Mouse (Mus musculus): ENCODE results near the gene Meis2. TPM values are rescaled to one million over a fixed set of nuclear protein-coding genes. Genes with fewer than 3 reads are reported as not detected.
A peak's percentile ranks its signal among the peaks of the same experiment; 100 is the strongest.

Meis2 gene
- polyA plus RNA-seq, 1 experiment from 2014 or later = 52.8 TPM

- H3K27ac ChIP-seq = peak overlapping the region; percentile 97
- peak overlapping the region; percentile 96 for H3K9ac ChIP-seq (ENCODE audit: low read depth, low read length)
- no peaks in the 10 kb centered on the region for H3K9me3 ChIP-seq (replicated peaks; ENCODE audit: low read length)
- peak overlapping the region; percentile 82 for H3K4me3 ChIP-seq (replicated peaks; ENCODE audit: low read depth, low read length)
- ATAC-seq (replicated peaks; ENCODE audit: low FRiP score, low read depth) (no peak), DNase-seq (ENCODE audit: low spot score) (peak; percentile 85)
- H3K27me3 ChIP-seq (ENCODE audit: insufficient read depth, low read length) = no peaks in the 10 kb centered on the region
- H3K36me3 ChIP-seq (ENCODE audit: insufficient read depth, low read length) = no peaks in the 10 kb centered on the region
- H3K4me1 ChIP-seq (replicated peaks; ENCODE audit: insufficient read depth, low read length) = no peaks in the 10 kb centered on the region
- H3K4me2 ChIP-seq (ENCODE audit: low read length) = peak overlapping the region; percentile 79
- 5% methylated on average over 8 of the region's 8 CpGs for WGBS
- TF ChIP-seq CTCF (IDR thresholded peaks at IDR 0.05; ENCODE audit: low read depth) = no peak
These were observed 4.0 kb upstream of the Meis2 start for GRCm38 (mm10) chr2:116069451-116070225.

DNA sequence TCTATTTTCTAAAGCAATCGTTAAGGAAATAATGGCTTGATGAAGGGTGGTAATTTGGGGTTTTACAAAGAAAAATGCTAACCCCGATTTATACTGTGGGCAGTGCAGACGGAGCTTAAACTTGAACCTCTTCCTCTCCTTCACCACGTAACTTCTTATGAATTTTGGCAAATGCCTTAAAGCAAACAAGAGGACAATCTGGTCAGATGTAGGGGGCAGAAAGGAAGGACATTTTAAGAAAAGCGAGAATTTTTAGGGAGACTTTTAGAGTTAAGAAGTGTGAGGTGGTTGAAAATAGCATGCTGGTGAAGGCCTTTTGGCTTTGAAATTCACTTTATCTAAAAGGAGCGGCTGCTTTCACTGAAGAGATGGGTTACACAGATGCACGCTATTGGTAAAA lies 3.3 kb upstream of the Meis2 start:
- TF ChIP-seq CTCF (IDR thresholded peaks at IDR 0.05; ENCODE audit: low read depth) = no peak
- H3K36me3 ChIP-seq (ENCODE audit: insufficient read depth, low read length) = no peaks in the 10 kb centered on the region
- 11% methylated on average over 7 of the region's 7 CpGs for WGBS
- no peaks in the 10 kb centered on the region for H3K9me3 ChIP-seq (replicated peaks; ENCODE audit: low read length)
- peak; percentile 50 for DNase-seq (ENCODE audit: low spot score)
- peak overlapping the region; percentile 82 for H3K4me3 ChIP-seq (replicated peaks; ENCODE audit: low read depth, low read length)
- H3K9ac ChIP-seq (ENCODE audit: low read depth, low read length) = peak overlapping the region; percentile 96
- H3K27me3 ChIP-seq (ENCODE audit: insufficient read depth, low read length) = no peaks in the 10 kb centered on the region
- peak overlapping the region; percentile 97 for H3K27ac ChIP-seq
- H3K4me1 ChIP-seq (replicated peaks; ENCODE audit: insufficient read depth, low read length) = no peaks in the 10 kb centered on the region
- ATAC-seq (replicated peaks; ENCODE audit: low FRiP score, low read depth) = no peak
- H3K4me2 ChIP-seq (ENCODE audit: low read length) = peak overlapping the region; percentile 79

DNA sequence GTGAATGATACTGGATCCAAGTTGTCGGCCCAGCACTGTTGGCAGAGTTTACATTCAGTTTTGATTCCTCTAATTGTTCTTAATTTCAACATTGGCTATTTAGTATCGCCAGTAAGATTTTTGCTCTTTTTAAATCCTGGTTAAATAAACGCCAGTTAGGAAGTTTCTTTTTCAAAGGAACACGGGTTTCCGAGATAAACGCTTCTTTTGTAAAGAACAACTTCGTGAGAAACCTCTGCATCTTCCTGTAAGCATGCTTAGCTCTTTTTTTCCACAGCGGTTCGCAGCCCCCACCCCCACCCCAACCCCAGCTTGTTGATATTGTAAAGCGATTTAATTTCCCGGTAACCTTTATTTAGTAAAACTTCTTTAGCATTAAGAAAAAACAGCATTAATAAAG lies 2.8 kb upstream of the Meis2 start:
- no peak for ATAC-seq (replicated peaks; ENCODE audit: low FRiP score, low read depth)
- H3K36me3 ChIP-seq (ENCODE audit: insufficient read depth, low read length) = no peaks in the 10 kb centered on the region
- H3K27ac ChIP-seq = peak overlapping the region; percentile 97
- peak overlapping the region; percentile 79 for H3K4me2 ChIP-seq (ENCODE audit: low read length)
- H3K27me3 ChIP-seq (ENCODE audit: insufficient read depth, low read length) = no peaks in the 10 kb centered on the region
- TF ChIP-seq CTCF (IDR thresholded peaks at IDR 0.05; ENCODE audit: low read depth) = no peak
- H3K9me3 ChIP-seq (replicated peaks; ENCODE audit: low read length) = no peaks in the 10 kb centered on the region
- peak overlapping the region; percentile 96 for H3K9ac ChIP-seq (ENCODE audit: low read depth, low read length)
- no peaks in the 10 kb centered on the region for H3K4me1 ChIP-seq (replicated peaks; ENCODE audit: insufficient read depth, low read length)
- 6% methylated on average over 11 of the region's 11 CpGs for WGBS
- peak; percentile 47 for DNase-seq (ENCODE audit: low spot score)
- peak overlapping the region; percentile 82 for H3K4me3 ChIP-seq (replicated peaks; ENCODE audit: low read depth, low read length)

GRCm38 (mm10) chr2:116067711-116068110 lies 2.1 kb upstream of the Meis2 start:
- H3K4me1 ChIP-seq (replicated peaks; ENCODE audit: insufficient read depth, low read length) = no peaks in the 10 kb centered on the region
- H3K4me2 ChIP-seq (ENCODE audit: low read length) = peak overlapping the region; percentile 79
- DNase-seq (ENCODE audit: low spot score) = peak; percentile 65
- H3K27ac ChIP-seq = peak overlapping the region; percentile 97
- H3K9me3 ChIP-seq (replicated peaks; ENCODE audit: low read length) = no peaks in the 10 kb centered on the region
- H3K9ac ChIP-seq (ENCODE audit: low read depth, low read length) = peak overlapping the region; percentile 96
- no peak for TF ChIP-seq CTCF (IDR thresholded peaks at IDR 0.05; ENCODE audit: low read depth)
- ATAC-seq (replicated peaks; ENCODE audit: low FRiP score, low read depth) = no peak
- H3K4me3 ChIP-seq (replicated peaks; ENCODE audit: low read depth, low read length) = peak overlapping the region; percentile 82
- WGBS = 1% methylated on average over 15 of the region's 15 CpGs
- H3K27me3 ChIP-seq (ENCODE audit: insufficient read depth, low read length) = no peaks in the 10 kb centered on the region
- H3K36me3 ChIP-seq (ENCODE audit: insufficient read depth, low read length) = no peaks in the 10 kb centered on the region

- WGBS = under 1% methylated on average over 27 of the region's 27 CpGs
These were observed 1.4 kb upstream of the Meis2 start for GRCm38 (mm10) chr2:116067065-116067497.

GRCm38 (mm10) chr2:116066057-116066941 lies 660 bp upstream of the Meis2 start:
- no peak for TF ChIP-seq CTCF (IDR thresholded peaks at IDR 0.05; ENCODE audit: low read depth)
- WGBS = under 1% methylated on average over 36 of the region's 36 CpGs
- peak overlapping the region; percentile 79 for H3K4me2 ChIP-seq (ENCODE audit: low read length)
- no peaks in the 10 kb centered on the region for H3K36me3 ChIP-seq (ENCODE audit: insufficient read depth, low read length)
- H3K9ac ChIP-seq (ENCODE audit: low read depth, low read length) = peak overlapping the region; percentile 96
- H3K27ac ChIP-seq = peak overlapping the region; percentile 97
- no peaks in the 10 kb centered on the region for H3K9me3 ChIP-seq (replicated peaks; ENCODE audit: low read length)
- H3K27me3 ChIP-seq (ENCODE audit: insufficient read depth, low read length) = no peaks in the 10 kb centered on the region
- ATAC-seq (replicated peaks; ENCODE audit: low FRiP score, low read depth) = 0 out of 2 replicates have a peak, but pooled peaks have one; percentile 2
- H3K4me1 ChIP-seq (replicated peaks; ENCODE audit: insufficient read depth, low read length) = no peaks in the 10 kb centered on the region
- DNase-seq (ENCODE audit: low spot score) = no peak
- H3K4me3 ChIP-seq (replicated peaks; ENCODE audit: low read depth, low read length) = peak overlapping the region; percentile 82

More at GRCm38 (mm10) chr2:116067065-116067497, 1.4 kb upstream of the Meis2 start:
- Histone ChIP-seq H3K36me3 (ENCODE audit: insufficient read depth, low read length) (no peaks in the 10 kb centered on the region), H3K9me3 (replicated peaks; ENCODE audit: low read length) (no peaks in the 10 kb centered on the region), H3K4me3 (replicated peaks; ENCODE audit: low read depth, low read length) (peak overlapping the region; percentile 82), H3K27me3 (ENCODE audit: insufficient read depth, low read length) (no peaks in the 10 kb centered on the region), H3K4me2 (ENCODE audit: low read length) (peak overlapping the region; percentile 79), H3K27ac (peak overlapping the region; percentile 97), H3K9ac (ENCODE audit: low read depth, low read length) (peak overlapping the region; percentile 96), H3K4me1 (replicated peaks; ENCODE audit: insufficient read depth, low read length) (no peaks in the 10 kb centered on the region)
- peak; percentile 59 for ATAC-seq (replicated peaks; ENCODE audit: low FRiP score, low read depth)
- peak; percentile 96 for DNase-seq (ENCODE audit: low spot score)
- TF ChIP-seq CTCF (IDR thresholded peaks at IDR 0.05; ENCODE audit: low read depth) = no peak

Measured in kidney, postnatal 0 days (tissue).